ENCODE assay signal across 12 mouse cellular contexts in the genomic region with DNA sequence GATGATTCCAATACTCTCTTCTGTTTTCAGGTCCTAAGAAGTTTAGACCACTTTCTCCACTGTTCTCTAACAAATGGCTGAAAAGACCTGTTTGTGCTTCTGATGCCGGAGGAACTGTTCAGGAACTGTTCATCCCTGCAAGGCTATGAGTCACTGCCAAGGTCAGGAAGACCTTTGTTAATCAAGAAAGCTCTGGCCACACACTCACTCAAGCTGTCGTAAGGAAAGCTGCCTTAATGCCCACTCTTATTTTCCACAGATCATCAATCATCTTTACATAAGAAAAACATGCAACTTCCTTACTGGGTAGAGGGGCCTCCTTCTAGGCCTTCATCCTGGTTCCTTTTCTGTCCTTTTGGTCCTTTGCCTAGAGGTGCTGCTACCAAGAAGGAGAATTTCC.
"Had no signal": no experiment of that assay in that cellular context is flagged by ENCODE, and none has a peak within 500 bp of the region (broad histone marks: within the 10 kb centered on the region; RNA-seq: fewer than 3 reads in every experiment).

No protein-coding gene starts in this region.

- H3K4me2 ChIP-seq: limb, embryonic 13.5 days; midbrain, embryonic 13.5 days; stomach, embryonic 15.5 days had no signal

- ATAC-seq: midbrain, embryonic 13.5 days had no signal

- H3K27ac ChIP-seq: layer of hippocampus, adult 2 months; limb, embryonic 13.5 days; liver, embryonic 14.5 days; midbrain, embryonic 13.5 days; stomach, embryonic 15.5 days had no signal

- H3K9ac ChIP-seq: limb, embryonic 13.5 days; liver, embryonic 14.5 days; midbrain, embryonic 13.5 days; stomach, embryonic 15.5 days had no signal

- H3K27me3 ChIP-seq: limb, embryonic 13.5 days; stomach, embryonic 15.5 days had no signal

- H3K9me3 ChIP-seq: limb, embryonic 13.5 days; midbrain, embryonic 13.5 days; stomach, embryonic 15.5 days had no signal

- H3K36me3 ChIP-seq: limb, embryonic 13.5 days; midbrain, embryonic 13.5 days; stomach, embryonic 15.5 days had no signal

- H3K4me3 ChIP-seq: layer of hippocampus, adult 2 months; limb, embryonic 13.5 days; midbrain, embryonic 13.5 days; stomach, embryonic 15.5 days had no signal

- DNase-seq: kidney, adult 18-20 months; kidney, postnatal 4 days; left cerebral cortex, postnatal 4 days; lung, adult 18-20 months; lung, postnatal 10 days; thymus, adult 2 months; thymus, postnatal 25 days had no signal
